Mouse (Mus musculus): ENCODE measurements around the gene Pde10a. TPM values are rescaled to one million over a fixed set of nuclear protein-coding genes. Genes with fewer than 3 reads are reported as not detected.

The Pde10a gene
- total RNA-seq, 1 experiment from 2014 or later = 0.84 TPM

DNA sequence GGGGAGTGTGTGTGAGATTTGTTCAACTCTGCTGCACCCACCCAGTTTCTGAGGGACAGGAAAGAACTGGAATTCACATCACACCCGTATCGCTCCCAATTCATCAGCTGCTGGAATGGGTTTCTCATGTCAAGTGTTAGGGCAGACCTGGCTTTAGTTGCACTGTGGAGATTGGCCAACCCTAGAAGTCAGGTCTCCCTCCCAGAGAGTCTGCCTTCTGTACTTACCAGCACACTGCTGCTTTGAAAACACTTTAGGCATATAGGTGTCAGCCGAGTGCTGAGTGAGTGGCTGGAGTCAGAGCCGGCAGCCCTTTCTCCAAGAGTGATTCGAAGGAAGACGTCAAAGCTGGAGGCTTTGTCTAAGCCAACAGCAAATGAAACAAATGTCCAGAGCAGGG lies 31.1 kb downstream of the Pde10a start:
- no peak for ATAC-seq (replicated peaks in 1 of 2; ENCODE audit: insufficient read depth in 1 of 2, low FRiP score in 2 of 2, low TSS enrichment in 1 of 2, low read depth in 1 of 2, poor library complexity in 2 of 2, severe bottlenecking in 2 of 2)

DNA sequence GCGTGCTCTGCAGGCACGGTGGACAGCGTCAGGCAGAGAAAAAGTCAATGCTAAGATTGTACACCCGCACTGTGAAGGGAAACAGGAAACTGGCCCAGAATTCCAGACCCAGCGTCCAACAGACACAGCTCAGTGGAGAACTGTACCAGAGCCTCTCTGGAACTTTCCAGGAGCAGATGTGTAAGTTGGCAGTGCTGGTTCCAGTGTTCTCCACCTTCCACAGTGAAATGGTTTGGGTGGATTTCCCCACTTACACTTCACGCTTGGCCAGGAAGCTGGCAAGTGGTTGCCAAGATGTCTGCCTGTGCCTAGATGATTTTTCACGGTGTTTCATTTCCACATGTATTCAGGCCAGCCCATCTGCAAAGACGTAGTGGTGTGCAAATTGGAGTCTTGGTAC lies 32.8 kb downstream of the Pde10a start:
- no peak for ATAC-seq (replicated peaks in 1 of 2; ENCODE audit: insufficient read depth in 1 of 2, low FRiP score in 2 of 2, low TSS enrichment in 1 of 2, low read depth in 1 of 2, poor library complexity in 2 of 2, severe bottlenecking in 2 of 2)

DNA sequence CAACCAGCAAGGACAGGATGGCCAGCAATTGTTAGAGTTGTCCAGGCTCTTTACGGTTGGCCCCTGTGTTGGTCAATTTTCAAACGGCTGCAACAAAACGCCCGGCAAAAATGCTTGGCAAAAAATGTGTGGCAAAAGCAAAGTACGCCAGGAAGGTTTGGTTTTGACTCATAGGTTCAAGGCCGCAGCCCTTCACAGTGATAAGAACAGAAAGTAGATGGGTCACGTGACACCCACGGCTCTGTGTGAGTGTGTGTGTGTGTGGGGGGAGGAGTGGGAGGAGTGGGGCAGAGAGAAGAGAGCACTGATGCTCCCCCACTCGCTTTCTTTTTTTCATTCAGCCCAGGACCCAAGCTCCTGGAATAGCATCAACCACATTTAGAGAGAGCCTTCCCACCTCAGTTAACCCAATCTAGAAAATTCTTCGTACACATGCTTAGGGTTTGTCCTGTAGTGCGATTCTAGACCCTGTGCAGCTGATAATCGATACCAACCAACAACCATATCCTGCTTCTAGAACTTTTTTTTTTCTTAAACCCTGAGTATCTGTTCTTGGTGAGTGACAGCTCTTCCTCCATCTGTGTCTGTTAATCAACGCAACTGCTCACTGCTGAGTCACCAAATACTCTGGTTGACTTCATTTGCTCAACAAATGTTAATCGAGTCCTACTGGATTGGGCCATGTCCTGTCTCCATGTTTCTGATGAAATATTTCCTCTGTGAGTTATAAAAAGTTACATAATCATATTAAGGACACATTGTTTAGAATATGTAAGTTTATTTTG lies 37.1 kb downstream of the Pde10a start:
- ATAC-seq (replicated peaks in 1 of 2; ENCODE audit: insufficient read depth in 1 of 2, low FRiP score in 2 of 2, low TSS enrichment in 1 of 2, low read depth in 1 of 2, poor library complexity in 2 of 2, severe bottlenecking in 2 of 2) = no peak; a peak in 1 of 4 replicates

DNA sequence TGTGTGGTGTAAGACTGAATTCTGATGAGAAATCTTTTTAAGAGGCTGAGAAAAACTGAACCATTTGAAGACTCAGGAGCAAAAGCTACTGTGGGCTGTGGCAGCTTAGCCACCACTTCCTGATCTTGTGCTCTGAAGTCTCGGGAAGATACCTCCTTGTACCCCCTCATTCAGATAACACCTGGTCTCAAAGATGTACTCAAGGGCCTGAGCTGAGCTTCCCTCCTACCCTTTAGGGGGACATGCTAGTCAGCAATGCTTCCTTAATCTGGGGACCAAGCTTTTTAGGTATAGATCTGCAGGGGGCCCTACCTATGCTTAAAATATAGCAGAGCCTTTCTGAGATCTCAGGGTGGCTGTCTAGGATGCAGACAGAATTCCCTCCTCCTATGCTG lies 37.7 kb downstream of the Pde10a start:
- no peak for ATAC-seq (replicated peaks in 1 of 2; ENCODE audit: insufficient read depth in 1 of 2, low FRiP score in 2 of 2, low TSS enrichment in 1 of 2, low read depth in 1 of 2, poor library complexity in 2 of 2, severe bottlenecking in 2 of 2)

DNA sequence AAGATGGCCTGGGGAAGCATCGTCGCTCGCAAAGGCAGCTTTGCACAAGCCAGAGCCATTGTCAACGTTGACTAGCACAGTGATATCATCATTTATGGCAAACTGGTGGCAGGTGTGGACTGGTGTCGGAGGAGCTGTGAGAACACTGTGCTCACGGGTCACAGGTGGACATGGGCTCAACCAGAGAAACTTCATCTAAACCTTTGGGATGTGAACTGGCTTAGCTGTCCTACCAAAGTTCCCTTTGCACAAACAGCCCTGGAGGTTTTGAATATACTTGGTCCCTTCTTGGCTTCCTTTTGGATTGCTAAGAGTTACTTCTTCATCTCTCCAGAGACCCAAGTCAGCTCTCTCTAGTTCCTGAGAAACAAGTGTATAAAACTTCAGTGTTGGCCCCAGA lies 41.7 kb downstream of the Pde10a start, which contains the start of gene Gm17087:
Gene Gm17087 (minus strand): TSS at position 101 of the 400 bp plus-strand sequence.
- ATAC-seq (replicated peaks in 1 of 2; ENCODE audit: insufficient read depth in 1 of 2, low FRiP score in 2 of 2, low TSS enrichment in 1 of 2, low read depth in 1 of 2, poor library complexity in 2 of 2, severe bottlenecking in 2 of 2) = no peak

DNA sequence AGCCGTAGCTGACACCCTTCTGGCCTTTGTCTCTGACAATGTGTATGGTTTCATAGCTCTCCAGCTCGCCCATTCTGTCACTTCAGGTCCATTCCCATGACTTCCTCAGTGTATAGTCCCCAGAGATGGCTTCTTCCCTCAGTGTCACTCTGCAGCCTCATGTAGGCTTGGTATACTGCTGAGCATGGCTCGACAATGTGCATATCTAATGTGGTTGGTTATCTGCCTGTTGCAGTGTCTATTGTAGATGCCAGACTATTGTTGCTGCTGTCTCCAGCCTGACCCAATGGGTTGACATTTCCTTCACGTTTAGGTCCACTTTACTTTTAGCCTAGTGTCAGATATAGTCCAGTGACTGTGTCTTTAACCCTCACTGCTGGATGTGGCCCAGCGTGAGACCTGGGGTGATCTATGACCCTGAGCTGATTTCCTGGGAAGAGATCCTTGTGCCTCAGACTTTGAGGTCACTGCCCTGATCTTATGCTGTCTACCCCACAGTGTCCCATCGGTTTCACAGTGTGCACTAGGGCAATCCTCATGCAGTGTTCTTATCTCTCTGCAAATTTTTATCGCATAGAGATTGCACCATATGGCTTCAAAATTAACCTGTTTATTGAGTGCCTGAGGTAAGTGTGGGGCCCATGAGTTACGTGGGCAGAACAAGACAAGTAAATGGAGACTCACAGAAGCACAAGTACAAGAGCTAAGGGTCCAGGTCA lies 48.5 kb downstream of the Pde10a start:
- ATAC-seq (replicated peaks in 1 of 2; ENCODE audit: insufficient read depth in 1 of 2, low FRiP score in 2 of 2, low TSS enrichment in 1 of 2, low read depth in 1 of 2, poor library complexity in 2 of 2, severe bottlenecking in 2 of 2) = peak in 1 of 2 experiments; percentile 36; a peak in 1 of 4 replicates

DNA sequence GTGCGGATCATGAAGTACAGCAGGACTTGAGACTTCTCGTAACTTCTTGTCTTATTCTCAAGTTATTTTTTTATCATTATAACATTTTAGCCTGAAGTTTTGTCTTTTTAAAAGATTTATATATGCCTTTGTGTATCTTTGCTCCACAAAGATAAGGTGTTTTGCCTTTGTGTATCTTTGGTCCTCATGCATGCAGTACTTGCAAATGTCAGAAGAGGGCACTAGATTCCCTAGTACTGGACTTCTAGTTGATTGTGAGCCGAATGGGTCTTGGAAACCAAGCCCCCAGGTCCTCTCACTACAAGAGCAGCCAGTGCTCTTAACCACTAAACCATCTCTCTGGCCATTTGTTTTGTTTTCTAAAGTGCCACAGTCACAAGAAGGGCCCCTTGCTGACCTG lies 55.2 kb downstream of the Pde10a start:
- no peak for ATAC-seq (replicated peaks in 1 of 2; ENCODE audit: insufficient read depth in 1 of 2, low FRiP score in 2 of 2, low TSS enrichment in 1 of 2, low read depth in 1 of 2, poor library complexity in 2 of 2, severe bottlenecking in 2 of 2)

DNA sequence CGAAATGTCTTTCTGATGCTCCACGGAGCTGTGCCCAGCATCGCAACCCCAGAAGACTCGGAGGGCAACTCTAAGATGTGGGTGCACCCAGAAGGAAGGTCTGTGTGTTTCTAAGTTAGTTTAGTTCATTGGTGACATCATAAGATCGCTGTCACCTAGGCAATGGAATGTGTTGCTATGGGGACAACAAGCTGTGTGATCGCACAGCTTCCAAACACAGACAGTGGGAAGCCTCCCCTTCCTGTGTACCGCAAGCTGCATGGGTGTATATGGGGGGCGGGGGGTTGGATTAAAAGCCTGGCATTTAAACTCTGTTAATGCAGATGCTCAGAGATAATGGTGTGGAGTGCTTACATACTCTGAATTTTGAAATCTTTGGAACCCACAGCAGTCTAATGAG lies 56.4 kb downstream of the Pde10a start:
- no peak for ATAC-seq (replicated peaks in 1 of 2; ENCODE audit: insufficient read depth in 1 of 2, low FRiP score in 2 of 2, low TSS enrichment in 1 of 2, low read depth in 1 of 2, poor library complexity in 2 of 2, severe bottlenecking in 2 of 2)

DNA sequence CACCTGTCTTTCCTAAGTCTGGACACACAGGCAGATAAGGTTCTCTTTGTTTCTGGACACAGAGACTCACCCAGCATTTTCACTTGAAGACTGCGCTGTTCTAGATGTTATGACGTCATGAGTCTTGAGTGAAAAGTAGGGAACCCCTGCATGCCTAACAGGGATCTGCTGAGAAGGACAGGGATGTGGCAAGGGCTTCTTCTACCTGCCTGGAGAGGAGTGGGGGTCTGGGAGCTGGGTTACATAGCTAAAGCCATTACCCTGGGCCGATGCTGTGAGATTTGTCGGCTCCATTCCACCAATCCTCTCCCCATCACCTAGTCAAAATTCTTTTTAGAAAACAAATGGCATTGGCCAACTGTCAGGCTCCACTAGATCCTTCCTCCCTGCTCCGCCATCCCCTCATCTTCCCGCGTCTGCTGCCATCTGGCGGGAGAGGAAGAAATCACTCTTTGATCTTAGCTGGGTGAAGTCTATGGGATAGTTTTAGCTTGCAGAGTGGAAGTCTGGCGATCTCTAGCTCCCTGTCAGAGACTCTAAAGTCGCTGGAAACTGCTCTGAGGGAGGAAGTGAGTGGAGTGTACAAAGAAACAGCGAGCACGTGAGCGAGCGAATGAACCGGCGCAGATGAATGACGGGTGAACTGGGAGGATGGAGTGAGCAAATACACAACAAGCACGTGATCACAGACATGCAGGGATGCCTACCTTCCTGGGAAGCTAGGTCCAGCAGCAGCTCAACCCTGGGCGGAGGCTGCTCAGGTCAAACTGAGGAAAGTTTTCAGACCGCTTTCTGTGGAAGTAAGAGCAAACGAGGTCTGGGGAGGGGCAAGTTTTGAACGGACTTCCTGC lies 67.5 kb downstream of the Pde10a start:
- peak; percentile 87 for ATAC-seq (replicated peaks in 1 of 2; ENCODE audit: insufficient read depth in 1 of 2, low FRiP score in 2 of 2, low TSS enrichment in 1 of 2, low read depth in 1 of 2, poor library complexity in 2 of 2, severe bottlenecking in 2 of 2)

DNA sequence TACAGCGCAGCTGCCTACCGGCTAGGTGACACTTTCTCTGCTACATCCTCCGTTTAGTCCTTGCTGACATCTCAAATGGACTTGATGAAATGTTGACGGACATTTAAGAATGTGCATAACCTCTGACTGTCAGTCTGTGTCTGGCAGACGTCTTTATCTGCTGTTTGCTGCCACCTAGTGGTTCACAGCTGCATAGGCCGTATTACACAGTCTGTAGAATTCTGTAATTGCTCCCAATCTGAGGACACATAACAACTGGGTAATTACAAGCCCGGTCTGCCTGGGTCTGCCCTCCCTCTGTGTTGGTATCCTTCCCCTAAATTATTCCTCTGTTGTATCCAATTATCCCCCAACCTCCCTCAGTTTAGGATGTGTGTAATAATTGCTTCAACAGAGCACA lies 72.6 kb downstream of the Pde10a start:
- peak; percentile 78 to 80 for ATAC-seq (replicated peaks in 1 of 2; ENCODE audit: insufficient read depth in 1 of 2, low FRiP score in 2 of 2, low TSS enrichment in 1 of 2, low read depth in 1 of 2, poor library complexity in 2 of 2, severe bottlenecking in 2 of 2)

DNA sequence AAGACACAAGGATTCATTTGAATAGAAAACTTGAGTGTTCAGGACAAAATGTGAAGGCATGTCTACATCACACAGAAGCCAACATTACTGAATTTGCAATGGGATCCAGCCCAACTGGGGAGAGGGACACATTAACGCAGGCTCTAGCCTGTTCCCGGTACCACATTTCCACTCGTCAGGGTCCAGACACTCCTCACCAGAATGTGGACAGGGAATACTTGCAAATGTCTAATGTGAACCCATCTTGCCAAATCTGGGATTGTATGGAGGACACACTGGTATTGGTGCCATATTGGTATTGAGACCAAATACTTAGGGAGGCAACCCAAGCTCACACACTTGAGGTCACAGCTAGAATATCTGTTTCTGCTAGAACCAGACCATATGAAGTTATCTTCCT lies 77.8 kb downstream of the Pde10a start:
- no peak for ATAC-seq (replicated peaks in 1 of 2; ENCODE audit: insufficient read depth in 1 of 2, low FRiP score in 2 of 2, low TSS enrichment in 1 of 2, low read depth in 1 of 2, poor library complexity in 2 of 2, severe bottlenecking in 2 of 2)

DNA sequence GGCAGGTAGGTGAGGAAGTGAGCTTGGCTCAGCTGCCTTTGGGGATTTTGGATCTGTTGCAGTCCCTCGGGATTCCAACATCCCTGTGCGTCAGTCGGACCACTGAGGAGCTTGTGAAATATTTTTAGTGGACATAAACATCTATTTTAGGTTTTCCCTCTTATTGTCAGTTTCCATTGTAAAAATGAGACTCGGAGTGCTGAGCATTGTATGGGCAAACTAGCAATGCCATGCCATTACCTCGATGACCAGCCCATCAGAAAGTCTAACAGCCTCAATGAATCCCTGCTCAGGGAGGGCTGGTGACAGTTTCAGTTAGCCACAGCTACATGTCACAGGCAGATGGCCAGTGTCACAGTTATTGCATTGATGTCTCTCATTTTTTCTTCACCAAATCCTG lies 80.7 kb downstream of the Pde10a start:
- no peak for ATAC-seq (replicated peaks in 1 of 2; ENCODE audit: insufficient read depth in 1 of 2, low FRiP score in 2 of 2, low TSS enrichment in 1 of 2, low read depth in 1 of 2, poor library complexity in 2 of 2, severe bottlenecking in 2 of 2)

DNA sequence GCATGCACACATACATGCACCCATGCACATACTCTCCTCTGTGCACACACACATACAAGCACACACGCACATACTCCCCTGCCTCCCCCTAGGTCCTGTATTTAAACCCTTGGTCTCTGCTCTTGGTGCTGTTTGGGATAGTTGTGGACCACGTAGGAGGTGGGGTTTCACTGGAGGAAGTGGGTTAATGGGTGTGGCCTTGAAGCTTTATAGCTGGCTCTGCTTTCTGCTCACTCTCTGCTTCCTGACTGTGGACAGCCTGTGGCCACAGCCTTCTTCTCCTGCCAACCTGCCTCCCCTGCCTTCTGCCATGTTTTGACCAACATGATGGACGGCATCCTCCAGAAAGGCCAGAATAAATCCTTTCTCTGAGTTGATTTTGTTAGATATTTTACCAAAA lies 81.5 kb downstream of the Pde10a start:
- ATAC-seq (replicated peaks in 1 of 2; ENCODE audit: insufficient read depth in 1 of 2, low FRiP score in 2 of 2, low TSS enrichment in 1 of 2, low read depth in 1 of 2, poor library complexity in 2 of 2, severe bottlenecking in 2 of 2) = peak; percentile 73 to 78

DNA sequence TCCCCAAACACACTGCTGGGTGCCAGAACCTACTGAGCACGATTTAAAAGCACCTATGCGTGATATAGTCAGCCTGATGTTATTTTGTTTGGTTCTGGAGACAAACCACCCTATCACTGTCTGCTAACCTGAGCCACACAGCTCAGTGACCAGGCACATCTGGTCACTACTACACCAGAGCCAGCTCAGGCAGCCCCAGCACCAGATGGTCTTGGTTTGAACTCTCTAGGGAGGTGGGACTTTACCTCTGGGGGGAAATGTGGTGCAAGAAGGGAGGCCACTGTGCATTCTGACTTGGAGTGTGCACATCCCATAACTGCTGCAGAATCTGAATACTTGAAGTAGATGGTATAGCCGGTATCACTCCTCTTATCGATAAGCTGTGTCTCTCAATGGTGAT lies 86.7 kb downstream of the Pde10a start:
- ATAC-seq (replicated peaks in 1 of 2; ENCODE audit: insufficient read depth in 1 of 2, low FRiP score in 2 of 2, low TSS enrichment in 1 of 2, low read depth in 1 of 2, poor library complexity in 2 of 2, severe bottlenecking in 2 of 2) = no peak

DNA sequence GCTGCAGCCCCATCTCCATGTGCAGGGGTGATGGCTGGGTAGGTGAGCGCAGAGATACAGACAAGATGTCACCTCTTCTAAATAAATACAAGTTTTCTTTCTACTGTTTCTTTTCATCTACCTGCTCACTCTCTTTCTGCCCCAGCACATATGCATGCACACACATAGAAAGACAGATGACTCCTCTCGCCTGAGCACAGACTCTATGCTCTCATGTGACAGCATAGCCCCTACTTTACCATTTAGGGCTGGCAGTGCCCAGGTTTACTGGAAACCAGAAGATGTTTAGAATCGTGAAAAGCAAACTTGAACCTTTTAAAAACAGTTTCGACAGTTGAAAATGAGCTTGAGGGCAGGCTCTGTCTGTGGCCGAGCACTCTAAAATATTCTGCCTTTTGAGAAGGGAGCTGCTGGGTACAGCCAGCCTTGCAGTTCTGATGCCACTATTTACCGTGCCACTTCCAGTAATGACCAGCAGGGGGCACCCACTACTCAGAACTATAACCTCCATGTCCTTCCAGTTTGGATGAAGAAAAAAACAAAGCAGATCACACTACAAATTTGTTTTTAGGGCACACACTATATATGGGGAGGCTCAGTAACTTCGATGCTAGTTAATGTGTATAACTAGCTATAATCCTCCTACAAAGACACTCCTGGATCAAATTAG lies 88.8 kb downstream of the Pde10a start:
- peak; percentile 49 to 69; a peak in 2 of 4 replicates for ATAC-seq (replicated peaks in 1 of 2; ENCODE audit: insufficient read depth in 1 of 2, low FRiP score in 2 of 2, low TSS enrichment in 1 of 2, low read depth in 1 of 2, poor library complexity in 2 of 2, severe bottlenecking in 2 of 2)

DNA sequence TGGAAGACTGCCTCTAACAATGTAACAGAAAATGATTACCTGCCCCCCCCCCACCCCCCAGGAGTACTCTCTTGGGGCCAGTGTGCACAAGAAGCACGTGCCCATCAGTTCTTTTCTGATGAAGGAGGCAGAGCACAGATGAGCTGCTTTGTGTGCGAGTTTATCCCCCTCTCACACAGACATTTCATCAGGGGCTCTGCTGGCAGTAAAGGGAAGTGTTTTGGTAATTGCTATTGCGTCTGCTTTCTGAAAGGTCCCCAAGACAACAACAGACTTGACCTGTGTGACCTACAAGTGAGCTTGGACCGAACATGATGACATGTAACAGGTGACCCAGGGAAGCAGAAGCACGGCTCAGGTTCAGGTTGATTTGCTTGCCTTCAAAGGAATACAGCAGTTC lies 95.2 kb downstream of the Pde10a start:
- no peak for ATAC-seq (replicated peaks in 1 of 2; ENCODE audit: insufficient read depth in 1 of 2, low FRiP score in 2 of 2, low TSS enrichment in 1 of 2, low read depth in 1 of 2, poor library complexity in 2 of 2, severe bottlenecking in 2 of 2)

DNA sequence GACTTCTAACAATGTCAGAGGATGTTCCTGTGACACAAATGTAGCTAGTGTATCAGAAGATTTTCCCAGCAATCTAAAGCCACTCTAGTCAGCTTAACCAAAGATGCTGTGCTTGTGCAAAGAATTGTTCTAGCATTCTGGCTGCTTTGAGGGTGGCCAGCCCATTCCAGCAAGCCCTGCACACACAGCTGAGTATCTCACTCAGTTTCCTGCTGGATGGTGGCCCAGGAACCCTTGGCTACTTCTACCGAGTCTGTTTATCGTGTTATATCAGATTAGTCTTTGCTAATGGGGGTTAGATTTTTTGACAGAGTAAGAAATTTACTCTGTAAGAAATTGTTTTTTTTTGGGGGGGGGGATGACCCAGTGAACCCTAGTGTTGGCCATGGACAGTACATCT lies 95.9 kb downstream of the Pde10a start:
- ATAC-seq (replicated peaks in 1 of 2; ENCODE audit: insufficient read depth in 1 of 2, low FRiP score in 2 of 2, low TSS enrichment in 1 of 2, low read depth in 1 of 2, poor library complexity in 2 of 2, severe bottlenecking in 2 of 2) = no peak

Measured in hematopoietic stem cell, adult 5-6 weeks (primary cell).